Mouse (Mus musculus): ENCODE results near the gene Maneal.

DNA sequence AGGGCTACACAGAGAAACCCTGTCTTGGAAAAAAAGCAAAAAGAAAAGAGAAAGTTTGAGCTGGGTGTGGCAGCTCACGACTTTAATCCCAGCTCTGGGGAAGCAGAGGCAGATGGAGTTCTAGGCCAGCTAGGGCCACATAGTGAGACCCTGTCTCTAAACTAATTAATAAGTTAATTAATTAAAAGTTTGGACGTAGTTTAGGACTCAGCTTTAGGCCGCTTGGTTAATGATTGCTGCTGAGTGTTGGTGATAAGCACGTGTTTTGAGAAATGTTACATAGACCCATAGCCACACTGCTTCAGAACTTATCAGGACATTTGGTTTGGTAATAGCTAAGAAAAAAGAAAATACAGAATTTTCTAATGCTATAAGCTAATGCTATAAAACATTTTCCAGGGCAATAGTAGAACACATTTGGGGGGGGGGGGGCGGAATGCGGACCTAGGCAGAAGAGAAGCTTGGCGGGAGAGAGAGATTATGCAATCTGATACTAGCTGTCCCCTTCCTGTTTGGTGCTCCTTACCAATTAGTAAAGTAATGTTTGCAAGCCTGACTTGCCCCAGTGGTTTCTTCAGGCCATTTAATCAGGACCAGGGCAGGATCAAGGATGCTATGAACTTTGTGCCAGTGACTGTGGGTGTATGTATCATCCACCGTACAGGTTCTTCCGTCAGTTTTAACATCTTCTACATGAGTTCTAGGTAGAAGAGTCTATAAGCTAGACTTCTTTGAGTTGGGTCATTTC lies 52.7 kb downstream of the Maneal start:
- no peak for TF ChIP-seq CTCF (IDR thresholded peaks at IDR 0.05; ENCODE audit: borderline replicate concordance, insufficient read depth, low read depth, low read length)
- no peak for TF ChIP-seq POLR2A (IDR thresholded peaks at IDR 0.05; ENCODE audit: borderline replicate concordance, insufficient read depth, low read length)

Measured in cerebellum, adult 2 months (tissue).